Mouse (Mus musculus) intestine, embryonic 14.5 days (tissue): ENCODE measurements at regions not wholly inside any gene's neighbourhood (a gene's known extent, or its start where the extent isn't known, plus 50 kb on each side); places are given as distances from the start of the nearest gene placed in this dataset.

ENCODE experiments used
- ATAC-seq: fragments of 200-750 bp; cut with Nextera tagmentation; replicated peaks from 2 replicates; pipeline ENCODE4 v1.8.0; 2017; ENCODE audit warnings: low read depth, moderate number of reproducible peaks, moderate TSS enrichment, moderate library complexity; ENCODE audit not compliant: low FRiP score, low TSS enrichment
- DNase-seq: peaks from one replicate; pipeline ENCODE4 v3.0.0-alpha.2; 2018; ENCODE audit warnings: low spot score
- H3K27ac ChIP-seq: fragments of 300-500 bp; sonication (generic); 2 replicates; pipeline ENCODE4 v1.5.1; 2014; ENCODE audit warnings: low read depth, mild to moderate bottlenecking, control low read depth
- H3K27me3 ChIP-seq: fragments of 300-500 bp; sonication (generic); replicated peaks from 2 replicates; pipeline ENCODE4 v1.6.1; 2014; ENCODE audit warnings: low read length, control low read depth; ENCODE audit not compliant: control insufficient read depth, insufficient read depth
- H3K36me3 ChIP-seq: fragments of 300-500 bp; sonication (generic); 2 replicates; pipeline ENCODE4 v1.6.1; 2014; ENCODE audit warnings: low read length, control low read depth; ENCODE audit not compliant: control insufficient read depth, insufficient read depth
- H3K4me1 ChIP-seq: fragments of 300-500 bp; sonication (generic); replicated peaks from 2 replicates; pipeline ENCODE4 v1.6.1; 2014; ENCODE audit warnings: low read length, control low read depth, mixed read lengths; ENCODE audit not compliant: control insufficient read depth, insufficient read depth
- H3K4me2 ChIP-seq: fragments of 300-500 bp; sonication (generic); 2 replicates; pipeline ENCODE4 v1.6.1; 2014; ENCODE audit warnings: low read length
- H3K4me3 ChIP-seq: fragments of 300-500 bp; sonication (generic); 2 replicates; pipeline ENCODE4 v1.5.1; 2014; ENCODE audit warnings: low read depth, low read length, control low read depth, mixed read lengths
- H3K9ac ChIP-seq: fragments of 300-500 bp; sonication (generic); 2 replicates; pipeline ENCODE4 v1.6.1; 2014; ENCODE audit warnings: mild to moderate bottlenecking, low read length
- H3K9me3 ChIP-seq: fragments of 300-500 bp; sonication (generic); 2 replicates; pipeline ENCODE4 v1.6.1; 2016; ENCODE audit warnings: low read length, control low read depth; ENCODE audit not compliant: control insufficient read depth
- WGBS: fragments of 180-500 bp; shearing (Covaris S2); extraction: QIAGEN DNeasy Blood & Tissue Kit; methylation state at CpG from one replicate; pipeline ENCODE4 v1.1.7; 2014; 5-methylcytosine and 5-hydroxymethylcytosine counted together

- Histone ChIP-seq H3K36me3 (no peaks in the 10 kb centered on the region), H3K4me3 (no peak overlapping the region), H3K9me3 (no peaks in the 10 kb centered on the region), H3K9ac (no peak overlapping the region), H3K27ac (no peak overlapping the region), H3K4me1 (no peaks in the 10 kb centered on the region), H3K27me3 (no peaks in the 10 kb centered on the region), H3K4me2 (no peak overlapping the region)
- ATAC-seq: no peak
- WGBS: 73% methylated on average over 5 of the region's 5 CpGs
- no peak for DNase-seq
Measured at GRCm38 (mm10) chr1:47003746-47004145, 111.1 kb upstream of the Slc39a10 start.

GRCm38 (mm10) chr1:46999337-46999736, 106.7 kb upstream of the Slc39a10 start:
- Histone ChIP-seq H3K4me3 (no peak overlapping the region), H3K27me3 (no peaks in the 10 kb centered on the region), H3K4me1 (no peaks in the 10 kb centered on the region), H3K9ac (no peak overlapping the region), H3K9me3 (no peaks in the 10 kb centered on the region), H3K36me3 (no peaks in the 10 kb centered on the region), H3K27ac (no peak overlapping the region), H3K4me2 (no peak overlapping the region)
- 31% methylated on average over 3 of the region's 3 CpGs for WGBS
- DNase-seq (no peak), ATAC-seq (no peak)

- Histone ChIP-seq H3K36me3 (no peaks in the 10 kb centered on the region), H3K27me3 (no peaks in the 10 kb centered on the region), H3K4me3 (no peak overlapping the region), H3K9ac (no peak overlapping the region), H3K4me1 (no peaks in the 10 kb centered on the region), H3K9me3 (no peaks in the 10 kb centered on the region), H3K4me2 (no peak overlapping the region), H3K27ac (no peak overlapping the region)
- DNase-seq (no peak), ATAC-seq (no peak)
- WGBS: 65% methylated on average over 1 of the region's 1 CpGs
Measured at GRCm38 (mm10) chr1:46985978-46986377, 93.3 kb upstream of the Slc39a10 start.

GRCm38 (mm10) chr1:46983093-46983492, 90.4 kb upstream of the Slc39a10 start:
- Histone ChIP-seq H3K4me3 (no peak overlapping the region), H3K4me1 (no peaks in the 10 kb centered on the region), H3K27me3 (no peaks in the 10 kb centered on the region), H3K36me3 (no peaks in the 10 kb centered on the region), H3K9me3 (0 out of 2 replicates have a peak, but pooled peaks cover 6% of the 10 kb centered on the region), H3K9ac (no peak overlapping the region), H3K27ac (no peak overlapping the region), H3K4me2 (no peak overlapping the region)
- WGBS: 100% methylated on average over 1 of the region's 1 CpGs
- ATAC-seq: no peak
- no peak for DNase-seq

- Histone ChIP-seq H3K27me3 (no peaks in the 10 kb centered on the region), H3K4me3 (no peak overlapping the region), H3K9me3 (no peaks in the 10 kb centered on the region), H3K4me2 (no peak overlapping the region), H3K27ac (no peak overlapping the region), H3K9ac (no peak overlapping the region), H3K36me3 (no peaks in the 10 kb centered on the region), H3K4me1 (no peaks in the 10 kb centered on the region)
- ATAC-seq (no peak), DNase-seq (peak; percentile 65)
- WGBS: 49% methylated on average over 3 of the region's 3 CpGs
Measured at GRCm38 (mm10) chr1:46970470-46970869, 77.8 kb upstream of the Slc39a10 start.

GRCm38 (mm10) chr1:46968361-46968760, 75.7 kb upstream of the Slc39a10 start:
- no peaks in the 10 kb centered on the region for H3K36me3 ChIP-seq
- H3K27ac ChIP-seq: no peak overlapping the region
- no peak for DNase-seq
- no peaks in the 10 kb centered on the region for H3K4me1 ChIP-seq
- 72% methylated on average over 3 of the region's 3 CpGs for WGBS
- H3K4me3 ChIP-seq: no peak overlapping the region
- H3K9me3 ChIP-seq: no peaks in the 10 kb centered on the region
- ATAC-seq: no peak
- no peak overlapping the region for H3K9ac ChIP-seq
- H3K4me2 ChIP-seq: no peak overlapping the region
- H3K27me3 ChIP-seq: no peaks in the 10 kb centered on the region

- ATAC-seq: no peak
Measured at GRCm38 (mm10) chr1:46966917-46967266, 74.2 kb upstream of the Slc39a10 start.

GRCm38 (mm10) chr1:46965996-46966916, 73.6 kb upstream of the Slc39a10 start:
- Histone ChIP-seq H3K36me3 (no peaks in the 10 kb centered on the region), H3K4me1 (no peaks in the 10 kb centered on the region), H3K4me2 (no peak overlapping the region), H3K4me3 (no peak overlapping the region), H3K9me3 (no peaks in the 10 kb centered on the region), H3K9ac (no peak overlapping the region), H3K27ac (no peak overlapping the region), H3K27me3 (no peaks in the 10 kb centered on the region)
- ATAC-seq: no peak
- WGBS: 43% methylated on average over 5 of the region's 5 CpGs
- DNase-seq: no peak

More at GRCm38 (mm10) chr1:46966917-46967266, 74.2 kb upstream of the Slc39a10 start:
- Histone ChIP-seq H3K9me3 (no peaks in the 10 kb centered on the region), H3K36me3 (no peaks in the 10 kb centered on the region), H3K4me2 (no peak overlapping the region), H3K4me3 (no peak overlapping the region), H3K27me3 (no peaks in the 10 kb centered on the region), H3K27ac (no peak overlapping the region), H3K4me1 (no peaks in the 10 kb centered on the region), H3K9ac (no peak overlapping the region)
- DNase-seq: no peak
- 60% methylated on average over 3 of the region's 3 CpGs for WGBS
